Mouse (Mus musculus) bone marrow macrophage, adult 2 months (primary cell): ENCODE results near the gene Sgk1.

Source experiments
- CTCF ChIP-seq: IDR thresholded peaks from 2 replicates; pipeline ENCODE4 v1.5.1; 2012; ENCODE audit warnings: low read depth, mild to moderate bottlenecking, low read length, moderate library complexity
- POLR2A ChIP-seq: IDR thresholded peaks from 2 replicates; pipeline ENCODE4 v1.6.1; 2012; ENCODE audit warnings: mild to moderate bottlenecking, low read depth, low read length, borderline replicate concordance

DNA sequence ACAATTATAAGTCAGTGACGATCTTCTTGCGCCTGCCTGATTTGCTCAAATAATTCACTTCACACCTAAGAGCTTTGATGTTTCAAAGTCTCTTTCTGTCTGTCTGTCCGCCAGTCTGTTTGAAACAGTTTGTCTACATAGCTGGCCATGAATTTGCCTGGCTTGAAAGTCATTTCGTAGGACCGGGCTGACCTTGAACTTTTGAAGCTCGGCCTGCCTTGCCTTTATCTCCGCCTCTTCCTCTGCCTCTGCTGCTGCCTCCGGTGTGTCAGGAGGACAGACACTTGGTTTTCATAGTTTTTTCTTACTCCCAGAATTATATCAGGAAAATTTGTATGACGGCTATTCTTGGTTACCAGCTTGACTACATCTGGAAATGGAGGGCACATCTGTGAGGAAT is 96.4 kb downstream of the Sgk1 start:
- no peak for TF ChIP-seq CTCF
- no peak for TF ChIP-seq POLR2A
